Mouse (Mus musculus) heart, embryonic 15.5 days (tissue): ENCODE measurements around the gene Chrm1. TPM values are rescaled to one million over a fixed set of nuclear protein-coding genes. Genes with fewer than 3 reads are reported as not detected.

Source experiments
- ATAC-seq: fragments of 200-750 bp; cut with Nextera tagmentation; replicated peaks from 2 replicates; pipeline ENCODE4 v1.8.0; 2017; ENCODE audit warnings: low read depth, moderate TSS enrichment; ENCODE audit not compliant: insufficient number of reproducible peaks, insufficient read depth, low FRiP score
- H3K27ac ChIP-seq: fragments of 300-500 bp; sonication (generic); 2 replicates; pipeline ENCODE4 v1.5.1; 2015; ENCODE audit warnings: mild to moderate bottlenecking, inconsistent platforms
- H3K27me3 ChIP-seq: fragments of 300-500 bp; sonication (generic); 2 replicates; pipeline ENCODE4 v1.6.1; 2015; ENCODE audit warnings: inconsistent platforms
- H3K36me3 ChIP-seq: fragments of 300-500 bp; sonication (generic); 2 replicates; pipeline ENCODE4 v1.6.1; 2015; ENCODE audit warnings: mild to moderate bottlenecking, inconsistent platforms
- H3K4me1 ChIP-seq: fragments of 300-500 bp; sonication (generic); replicated peaks from 2 replicates; pipeline ENCODE4 v1.6.1; 2015; ENCODE audit warnings: inconsistent platforms
- H3K4me2 ChIP-seq: fragments of 300-500 bp; sonication (generic); 2 replicates; pipeline ENCODE4 v1.6.1; 2015; ENCODE audit warnings: inconsistent platforms, mild to moderate bottlenecking, moderate library complexity
- H3K4me3 ChIP-seq: fragments of 300-500 bp; sonication (generic); 2 replicates; pipeline ENCODE4 v1.5.1; 2015; ENCODE audit warnings: mild to moderate bottlenecking, inconsistent platforms
- H3K9ac ChIP-seq: fragments of 300-500 bp; sonication (generic); 2 replicates; pipeline ENCODE4 v1.6.1; 2015; ENCODE audit warnings: mild to moderate bottlenecking, inconsistent platforms
- H3K9me3 ChIP-seq: fragments of 300-500 bp; sonication (generic); replicated peaks from 2 replicates; pipeline ENCODE4 v1.6.1; 2016; ENCODE audit warnings: inconsistent platforms
- WGBS: fragments of 180-500 bp; shearing (Covaris S2); methylation state at CpG from one replicate; pipeline ENCODE4 v1.1.7; 2015; ENCODE audit warnings: mixed read lengths; 5-methylcytosine and 5-hydroxymethylcytosine counted together
- polyA plus RNA-seq: library from polyadenylated mRNA; unstranded; fragments of >200 nt; fragmentation: Nextera tagmentation; extraction: Ambion mirVana; gene quantifications from 2 replicates; pipeline ENCODE4 v1.2.1, GENCODE M21; 2015

Gene Chrm1
- polyA plus RNA-seq, 1 experiment from 2014 or later, result 0.05 TPM

DNA sequence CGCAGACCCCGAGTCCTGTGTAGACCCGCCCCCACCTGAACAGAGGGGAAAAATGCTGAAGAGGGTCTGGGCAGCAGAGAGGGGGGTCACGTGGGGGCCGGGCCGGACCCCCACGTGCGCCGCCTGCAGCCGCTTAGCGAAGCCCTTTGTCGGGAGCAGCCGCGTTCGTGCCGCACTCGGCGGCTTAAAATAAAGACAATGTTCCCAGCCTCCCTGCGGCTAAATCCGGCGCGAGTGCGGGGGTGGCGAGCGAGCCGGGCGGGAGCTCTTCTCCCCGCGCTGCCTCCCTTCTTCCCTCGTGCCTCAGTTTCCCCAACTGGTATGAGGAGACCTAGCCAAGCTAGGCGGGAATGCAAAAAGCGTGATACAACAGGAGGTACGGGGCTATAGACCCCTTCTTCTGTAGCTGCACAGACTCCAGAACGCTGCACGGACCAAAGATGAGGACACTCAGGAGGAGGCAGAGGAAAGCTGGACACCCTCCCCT lies 1.7 kb upstream of the Chrm1 start:
- Histone ChIP-seq H3K27ac (no peak overlapping the region), H3K4me1 (peaks cover 20% of the 10 kb centered on the region), H3K27me3 (peaks cover 6% of the 10 kb centered on the region), H3K9me3 (no peaks in the 10 kb centered on the region), H3K36me3 (no peaks in the 10 kb centered on the region), H3K4me2 (peak overlapping the region; percentile 94), H3K9ac (peak overlapping the region; percentile 53), H3K4me3 (peak overlapping the region; percentile 55)
- ATAC-seq, result no peak
- WGBS, result under 1% methylated on average over 35 of the region's 35 CpGs

GRCm38 (mm10) chr19:8662337-8662736 lies 1.3 kb upstream of the Chrm1 start:
- H3K4me1 ChIP-seq, result peaks cover 20% of the 10 kb centered on the region
- ATAC-seq, result peak; percentile 19
- peak overlapping the region; percentile 55 for H3K4me3 ChIP-seq
- no peaks in the 10 kb centered on the region for H3K36me3 ChIP-seq
- WGBS, result 2% methylated on average over 11 of the region's 11 CpGs
- H3K4me2 ChIP-seq, result peak overlapping the region; percentile 94
- H3K9ac ChIP-seq, result peak overlapping the region; percentile 53
- H3K9me3 ChIP-seq, result no peaks in the 10 kb centered on the region
- peaks cover 6% of the 10 kb centered on the region for H3K27me3 ChIP-seq
- no peak overlapping the region for H3K27ac ChIP-seq

- no peak for ATAC-seq
- Histone ChIP-seq H3K4me2 (peak overlapping the region; percentile 25; the same call in 1 of the 2 replicates), H3K9ac (no peak overlapping the region), H3K4me3 (no peak overlapping the region), H3K9me3 (no peaks in the 10 kb centered on the region), H3K4me1 (peaks cover 20% of the 10 kb centered on the region), H3K27me3 (peaks cover 6% of the 10 kb centered on the region), H3K36me3 (no peaks in the 10 kb centered on the region), H3K27ac (no peak overlapping the region)
- 37% methylated on average over 10 of the region's 10 CpGs for WGBS
These were observed 377 bp downstream of the Chrm1 start for GRCm38 (mm10) chr19:8663911-8664421.

DNA sequence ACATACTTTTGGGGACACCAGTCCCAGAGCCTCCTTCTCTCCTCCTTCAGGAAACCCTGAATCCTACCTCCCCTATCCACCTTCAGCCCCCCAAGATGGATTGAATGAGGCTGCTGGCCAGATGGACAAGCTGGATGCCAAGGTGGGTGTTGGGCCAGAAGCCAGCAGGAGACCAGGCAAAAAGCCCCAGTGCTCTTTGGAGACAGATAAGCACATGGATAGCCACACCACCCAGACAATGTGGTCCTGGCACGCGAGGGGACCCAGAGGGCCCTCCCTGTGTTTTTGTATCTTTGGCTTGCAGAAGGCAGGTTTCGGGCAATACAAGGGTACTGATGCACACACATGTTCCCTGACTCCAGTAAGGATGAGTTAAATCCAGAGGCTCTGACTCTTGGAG lies 1.3 kb downstream of the Chrm1 start:
- peaks cover 6% of the 10 kb centered on the region for H3K27me3 ChIP-seq
- H3K9ac ChIP-seq, result no peak overlapping the region
- H3K4me3 ChIP-seq, result no peak overlapping the region
- H3K36me3 ChIP-seq, result no peaks in the 10 kb centered on the region
- no peak for ATAC-seq
- H3K9me3 ChIP-seq, result no peaks in the 10 kb centered on the region
- H3K27ac ChIP-seq, result no peak overlapping the region
- H3K4me1 ChIP-seq, result peaks cover 20% of the 10 kb centered on the region
- no peak overlapping the region for H3K4me2 ChIP-seq
- WGBS, result 82% methylated on average over 3 of the region's 3 CpGs

GRCm38 (mm10) chr19:8665746-8666145 lies 2.2 kb downstream of the Chrm1 start:
- Histone ChIP-seq H3K27ac (no peak overlapping the region), H3K4me1 (peaks cover 20% of the 10 kb centered on the region), H3K36me3 (no peaks in the 10 kb centered on the region), H3K4me2 (no peak overlapping the region), H3K4me3 (no peak overlapping the region), H3K27me3 (peaks cover 6% of the 10 kb centered on the region), H3K9ac (no peak overlapping the region), H3K9me3 (no peaks in the 10 kb centered on the region)
- no peak for ATAC-seq
- WGBS, result 78% methylated on average over 5 of the region's 5 CpGs

GRCm38 (mm10) chr19:8672859-8673258 lies 9.3 kb downstream of the Chrm1 start:
- Histone ChIP-seq H3K9ac (no peak overlapping the region), H3K4me1 (no peaks in the 10 kb centered on the region), H3K27ac (no peak overlapping the region), H3K27me3 (no peaks in the 10 kb centered on the region), H3K4me3 (no peak overlapping the region), H3K4me2 (no peak overlapping the region), H3K9me3 (no peaks in the 10 kb centered on the region), H3K36me3 (no peaks in the 10 kb centered on the region)
- no peak for ATAC-seq
- 82% methylated on average over 3 of the region's 3 CpGs for WGBS

DNA sequence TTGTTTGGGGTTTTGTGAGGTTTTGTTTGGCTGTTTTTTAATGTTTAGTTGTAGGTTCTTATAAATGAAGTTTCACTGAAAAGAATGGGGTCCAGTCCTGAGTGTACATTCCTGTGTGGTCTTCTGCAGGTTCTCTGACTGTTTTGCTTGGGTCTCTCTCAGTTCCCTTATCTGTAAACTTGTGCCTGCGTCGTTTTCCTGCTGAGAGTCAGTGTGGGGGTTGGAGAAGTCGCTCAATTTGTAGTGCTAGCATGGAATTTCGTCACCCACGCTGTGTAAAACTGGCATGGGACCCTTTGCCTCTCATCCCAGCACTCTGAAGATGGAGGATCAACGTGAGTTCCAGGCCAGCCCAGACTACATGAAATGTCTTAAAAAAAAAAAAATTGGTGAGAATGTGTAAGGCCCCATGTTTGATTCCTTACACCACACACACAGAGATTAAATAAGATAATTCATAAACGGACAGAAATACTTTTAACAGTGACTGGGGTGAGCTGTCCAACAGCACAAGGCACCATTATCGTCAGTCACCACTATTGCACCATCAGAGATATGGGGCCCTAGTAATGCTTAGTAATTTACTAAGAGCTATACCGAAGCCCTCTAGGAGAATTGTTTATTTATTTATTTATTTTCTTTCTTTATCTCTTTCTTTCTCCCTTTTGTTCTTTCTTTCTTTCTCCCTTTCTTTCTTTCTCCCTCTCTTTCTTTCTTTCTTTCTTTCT lies 9.9 kb downstream of the Chrm1 start:
- H3K4me2 ChIP-seq, result no peak overlapping the region
- H3K27me3 ChIP-seq, result no peaks in the 10 kb centered on the region
- H3K4me3 ChIP-seq, result no peak overlapping the region
- no peaks in the 10 kb centered on the region for H3K36me3 ChIP-seq
- ATAC-seq, result no peak
- H3K27ac ChIP-seq, result no peak overlapping the region
- 34% methylated on average over 9 of the region's 9 CpGs for WGBS
- no peak overlapping the region for H3K9ac ChIP-seq
- no peaks in the 10 kb centered on the region for H3K9me3 ChIP-seq
- H3K4me1 ChIP-seq, result no peaks in the 10 kb centered on the region

DNA sequence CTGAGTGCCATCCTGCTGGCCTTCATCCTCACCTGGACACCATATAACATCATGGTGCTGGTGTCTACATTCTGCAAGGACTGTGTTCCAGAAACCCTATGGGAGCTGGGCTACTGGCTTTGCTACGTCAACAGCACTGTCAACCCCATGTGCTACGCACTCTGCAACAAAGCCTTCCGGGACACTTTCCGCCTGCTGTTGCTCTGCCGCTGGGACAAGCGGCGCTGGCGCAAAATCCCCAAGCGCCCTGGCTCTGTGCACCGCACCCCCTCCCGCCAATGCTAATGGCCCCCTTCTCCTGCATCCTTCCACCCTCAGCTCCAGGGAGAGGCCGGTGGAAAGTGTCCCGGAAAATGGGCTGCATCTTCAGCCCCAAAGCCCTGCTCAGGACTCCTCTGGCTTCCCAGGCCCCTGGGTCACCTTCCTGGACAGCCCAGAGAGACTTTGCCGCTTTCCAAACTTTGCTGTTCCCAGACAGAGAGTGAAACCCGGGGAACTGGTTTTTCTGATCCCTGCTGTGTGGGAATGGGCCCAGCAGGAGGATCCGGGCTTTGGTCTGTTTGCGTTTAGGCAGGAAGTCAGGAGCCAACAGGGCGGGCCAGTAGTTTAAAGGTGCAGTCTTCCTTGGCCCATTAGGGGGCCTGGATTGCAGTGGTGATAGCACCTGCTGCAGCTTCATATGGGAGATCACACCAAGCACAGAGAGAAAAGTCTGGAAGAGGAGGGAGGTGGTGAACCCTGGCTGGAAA lies 15.6 kb downstream of the Chrm1 start:
- no peak for ATAC-seq
- Histone ChIP-seq H3K9ac (no peak overlapping the region), H3K27ac (no peak overlapping the region), H3K4me1 (0 out of 2 replicates have a peak, but pooled peaks cover 2% of the 10 kb centered on the region), H3K27me3 (no peaks in the 10 kb centered on the region), H3K9me3 (no peaks in the 10 kb centered on the region), H3K4me3 (no peak overlapping the region), H3K36me3 (no peaks in the 10 kb centered on the region), H3K4me2 (peak overlapping the region; percentile 44)
- WGBS, result 36% methylated on average over 18 of the region's 18 CpGs

GRCm38 (mm10) chr19:8681633-8682362 lies 18.2 kb downstream of the Chrm1 start:
- Histone ChIP-seq H3K4me3 (no peak overlapping the region), H3K9ac (no peak overlapping the region), H3K27ac (no peak overlapping the region), H3K9me3 (no peaks in the 10 kb centered on the region), H3K4me2 (no peak overlapping the region), H3K36me3 (no peaks in the 10 kb centered on the region), H3K27me3 (no peaks in the 10 kb centered on the region), H3K4me1 (0 out of 2 replicates have a peak, but pooled peaks cover 2% of the 10 kb centered on the region)
- 81% methylated on average over 4 of the region's 4 CpGs for WGBS
- ATAC-seq, result no peak

- WGBS, result 0% methylated on average over 3 of the region's 3 CpGs
- H3K9me3 ChIP-seq, result no peaks in the 10 kb centered on the region
- no peaks in the 10 kb centered on the region for H3K36me3 ChIP-seq
- H3K4me3 ChIP-seq, result no peak overlapping the region
- H3K4me2 ChIP-seq, result no peak overlapping the region
- no peak overlapping the region for H3K27ac ChIP-seq
- no peak for ATAC-seq
- 0 out of 2 replicates have a peak, but pooled peaks cover 2% of the 10 kb centered on the region for H3K4me1 ChIP-seq
- H3K27me3 ChIP-seq, result no peaks in the 10 kb centered on the region
- no peak overlapping the region for H3K9ac ChIP-seq
These were observed 19.4 kb downstream of the Chrm1 start for GRCm38 (mm10) chr19:8682996-8683395.

DNA sequence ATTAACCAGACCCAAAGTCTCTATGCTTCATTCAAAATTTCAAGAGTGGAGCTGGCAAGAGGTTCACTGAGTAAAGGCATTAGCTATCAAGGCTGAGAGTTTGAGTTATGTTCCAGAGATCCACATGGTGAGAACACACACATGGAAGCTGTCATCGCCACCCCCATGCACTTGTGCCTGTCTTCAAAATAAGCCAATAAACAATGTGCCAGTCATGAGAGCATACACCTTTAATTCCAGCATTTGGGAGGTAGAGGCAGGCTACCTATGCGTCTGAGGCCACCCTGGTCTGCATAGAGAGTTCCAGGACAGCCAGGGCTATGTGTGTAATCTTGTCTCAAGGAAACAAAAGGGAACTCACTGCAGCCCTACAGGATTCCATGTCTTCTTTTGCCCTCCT lies 20.0 kb downstream of the Chrm1 start:
- Histone ChIP-seq H3K4me1 (0 out of 2 replicates have a peak, but pooled peaks cover 2% of the 10 kb centered on the region), H3K4me2 (no peak overlapping the region), H3K9me3 (no peaks in the 10 kb centered on the region), H3K27me3 (no peaks in the 10 kb centered on the region), H3K9ac (no peak overlapping the region), H3K27ac (no peak overlapping the region), H3K36me3 (no peaks in the 10 kb centered on the region), H3K4me3 (no peak overlapping the region)
- ATAC-seq, result no peak
- WGBS, result 67% methylated on average over 2 of the region's 2 CpGs
